Mouse (Mus musculus) C2C12 (cell line): ENCODE results near the gene Zic2.

Source experiments
- CTCF ChIP-seq: IDR thresholded peaks from one replicate; pipeline ENCODE4 v1.5.1; 2011; ENCODE audit not compliant: control insufficient read depth, insufficient read depth, insufficient read length
- MAX ChIP-seq: IDR thresholded peaks from one replicate; pipeline ENCODE4 v1.6.1; 2011; ENCODE audit warnings: mild to moderate bottlenecking, control low read depth
- MYOG ChIP-seq: IDR thresholded peaks from one replicate; pipeline ENCODE4 v1.6.1; 2011; ENCODE audit not compliant: control insufficient read depth, insufficient read length; ENCODE audit errors: extremely low read depth

DNA sequence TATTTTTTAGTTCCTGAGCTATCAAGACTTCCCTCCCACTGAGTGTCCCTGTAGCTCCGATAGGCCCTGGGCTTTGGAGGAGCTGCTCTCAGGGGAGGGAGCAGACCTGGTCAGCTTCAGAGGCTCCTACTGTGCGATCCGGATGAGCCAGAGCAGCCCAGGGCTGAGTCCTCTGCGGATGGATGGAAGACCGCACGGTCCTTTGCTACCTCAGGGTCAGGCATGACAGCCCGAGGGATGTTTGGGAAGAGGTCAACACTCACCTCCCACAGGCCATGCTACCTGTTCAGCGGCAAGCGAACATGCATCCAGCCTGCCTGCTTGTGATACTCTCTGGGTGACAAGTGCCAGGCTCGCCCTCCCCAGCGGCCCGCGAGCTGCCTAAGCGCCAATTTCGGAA is 5.9 kb downstream of the Zic2 start:
- TF ChIP-seq MAX (no peak), CTCF (no peak), MYOG (no peak)
